Mouse (Mus musculus) brain, embryonic 14.5 days (tissue): ENCODE data around the gene Klhdc10.

Experiments
- CTCF ChIP-seq: fragments of 200-500 bp; IDR thresholded peaks from 2 replicates; pipeline ENCODE4 v1.5.1; 2012; ENCODE audit warnings: inconsistent platforms, mild to moderate bottlenecking, moderate library complexity, borderline replicate concordance; ENCODE audit not compliant: insufficient read depth, insufficient read length; ENCODE audit errors: extremely low read depth
- POLR2A ChIP-seq: fragments of 200-500 bp; IDR thresholded peaks from 2 replicates; pipeline ENCODE4 v1.6.1; 2012; ENCODE audit warnings: mild to moderate bottlenecking, inconsistent platforms, borderline replicate concordance; ENCODE audit not compliant: poor library complexity, insufficient read depth, insufficient read length, severe bottlenecking; ENCODE audit errors: extremely low read depth

- TF ChIP-seq CTCF (no peak), POLR2A (no peak)
Observed at GRCm38 (mm10) chr6:30476025-30476765, 74.5 kb downstream of the Klhdc10 start.
